Mouse (Mus musculus) fat pad, adult 2 months (tissue): ENCODE data around the gene Col28a1.

Experiments
- DNase-seq: peaks from one replicate; pipeline ENCODE4 v3.0.0-alpha.2; 2011; ENCODE audit warnings: low read depth, low spot score; ENCODE audit errors: extremely low read depth

The Col28a1 gene

DNA sequence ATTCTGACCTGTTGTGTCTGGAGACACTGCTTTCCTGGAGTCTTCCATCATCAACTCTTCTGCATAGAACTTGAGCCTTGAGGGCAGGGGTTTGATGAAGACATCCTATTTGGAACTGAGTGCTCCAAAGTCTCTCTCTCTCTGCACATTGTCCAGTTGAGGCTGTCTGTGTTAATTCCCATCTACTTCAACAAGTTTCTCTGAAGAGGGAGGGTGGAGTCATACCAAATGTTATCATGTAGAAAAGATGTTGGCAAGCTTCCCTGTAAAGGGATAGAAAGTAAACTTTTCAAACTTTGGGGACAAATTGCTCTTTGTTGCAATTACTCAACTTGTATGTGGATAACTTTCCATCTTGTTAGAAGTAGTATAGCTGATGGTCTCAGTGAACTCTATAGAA is at the start of gene Col28a1:
Gene Col28a1 (minus strand): TSS at position 101 of the 400 bp plus-strand sequence.
- DNase-seq, result no peak

DNA sequence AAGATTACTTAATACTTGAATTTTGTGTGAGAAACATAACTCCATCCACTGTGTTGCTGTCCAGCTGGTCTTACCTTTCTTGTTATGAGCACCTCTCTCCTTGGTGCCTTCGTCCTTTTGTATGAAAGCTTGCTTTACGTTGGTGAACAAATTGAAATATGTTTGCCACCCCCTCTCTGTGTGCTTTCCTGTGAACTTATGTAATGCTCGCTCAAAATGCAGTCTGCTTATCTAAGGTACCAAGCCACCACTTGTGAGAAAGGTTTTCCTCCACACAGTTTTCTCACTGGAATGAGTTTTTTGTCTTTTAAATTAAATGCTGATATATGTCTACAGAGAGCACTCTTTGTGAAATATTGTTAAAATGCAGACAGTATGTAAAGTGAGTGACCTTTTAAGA is 36.2 kb upstream of the Col28a1 start:
- no peak for DNase-seq

DNA sequence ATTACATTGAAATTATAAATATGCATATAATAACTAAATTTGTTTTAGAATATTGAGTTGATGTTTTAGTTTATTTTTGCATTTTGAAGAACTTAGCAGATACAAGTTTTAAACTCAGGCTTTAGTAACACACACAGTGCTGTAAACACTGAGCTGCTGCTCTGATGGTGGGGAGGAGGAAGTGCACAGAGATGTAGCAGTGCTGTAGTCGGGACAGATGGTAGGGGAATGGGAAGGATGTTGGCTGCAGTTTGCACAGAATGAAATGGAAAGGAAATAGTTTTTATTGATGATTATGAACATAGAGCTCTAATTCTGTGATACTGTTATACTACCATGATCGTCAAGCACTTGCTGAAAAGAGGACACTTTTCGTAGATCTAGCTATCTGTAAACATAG is 34.6 kb upstream of the Col28a1 start:
- no peak for DNase-seq

DNA sequence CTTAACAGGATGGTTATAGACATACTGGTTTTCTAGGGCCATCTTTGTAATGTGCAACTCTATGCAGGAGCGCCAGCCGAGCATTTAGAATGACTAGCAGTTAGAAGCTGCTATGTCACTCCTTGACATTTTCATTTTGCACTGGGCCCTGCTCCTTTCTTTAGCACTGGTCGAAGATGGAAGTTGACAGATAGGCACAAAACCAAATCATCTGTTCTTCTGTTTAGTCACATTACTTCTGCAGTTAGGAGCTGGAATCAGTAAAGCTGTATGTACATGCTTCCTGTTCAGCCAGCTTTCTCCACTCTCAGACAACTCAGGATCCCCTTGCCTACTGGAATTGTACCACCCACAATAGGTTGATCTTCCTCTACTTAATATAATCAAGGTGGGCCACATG is 18.2 kb upstream of the Col28a1 start:
- DNase-seq, result no peak

DNA sequence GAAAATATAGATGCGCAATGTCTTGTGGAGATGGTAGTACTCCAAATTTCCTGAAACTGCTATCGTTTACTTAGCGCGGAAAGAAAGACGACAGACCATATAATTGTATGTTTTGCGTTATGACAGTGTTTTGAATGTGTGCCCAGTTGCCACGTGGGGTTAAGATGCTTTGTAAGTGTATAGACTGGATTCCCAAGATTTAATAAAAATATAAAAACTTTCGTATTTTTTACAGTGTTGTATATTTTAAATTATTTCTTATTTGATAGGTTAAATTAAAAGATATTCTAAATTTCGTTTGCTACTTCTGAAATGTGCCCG is 17.4 kb upstream of the Col28a1 start:
- no peak for DNase-seq

- DNase-seq, result no peak
Observed at GRCm38 (mm10) chr6:8209047-8209865, 16.8 kb upstream of the Col28a1 start, which contains the start of gene Mios. Gene Mios, plus strand, starts transcription at chr6:8209222.

DNA sequence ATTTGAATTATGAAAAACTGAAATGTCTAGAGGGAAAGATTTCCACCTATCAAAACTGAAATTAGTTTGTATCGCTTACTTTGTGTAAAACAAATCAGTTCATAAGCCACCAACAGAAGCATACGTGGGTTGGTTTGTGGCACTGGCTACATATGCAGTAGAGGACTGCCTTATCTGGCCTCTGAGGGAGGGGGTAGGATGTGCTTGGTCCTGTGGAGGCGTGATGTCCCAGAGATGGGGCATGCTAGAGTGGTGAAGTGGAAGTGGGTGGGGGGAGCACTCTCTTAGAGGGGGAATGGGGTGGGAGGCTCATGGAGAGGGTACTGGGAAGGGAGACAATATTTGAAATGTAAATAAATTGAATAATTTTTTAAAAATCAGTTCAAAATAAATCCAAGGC is 2.5 kb downstream of the Col28a1 start:
- DNase-seq, result no peak

DNA sequence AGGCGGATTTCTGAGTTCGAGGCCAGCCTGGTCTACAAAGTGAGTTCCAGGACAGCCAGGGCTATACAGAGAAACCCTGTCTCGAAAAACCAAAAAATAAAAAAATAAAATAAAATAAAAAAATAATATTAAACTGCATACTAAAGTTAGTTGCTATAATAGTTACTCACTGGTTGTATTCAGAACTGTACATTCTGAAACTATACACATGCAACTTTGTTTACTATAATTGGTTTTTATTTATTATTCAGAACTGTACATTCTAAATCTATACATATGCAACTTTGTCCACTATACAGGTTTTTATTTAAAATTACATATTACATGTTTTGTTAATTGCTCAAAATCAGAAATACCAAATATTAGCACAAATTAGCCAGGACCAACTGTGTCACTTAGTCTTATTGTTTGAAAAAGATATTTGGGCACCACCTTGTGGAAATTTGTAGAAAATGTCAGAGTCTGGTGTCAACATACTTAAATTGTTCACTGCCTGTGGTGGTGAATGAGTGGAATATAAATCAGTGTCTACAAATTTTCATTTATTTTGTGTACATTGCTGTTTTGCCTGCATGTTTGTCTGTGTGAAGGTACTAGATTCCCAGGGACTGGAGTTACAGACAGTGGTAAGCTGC is 3.7 kb downstream of the Col28a1 start:
- no peak for DNase-seq

- no peak for DNase-seq
Observed at GRCm38 (mm10) chr6:8178397-8178941, 13.9 kb downstream of the Col28a1 start.

- DNase-seq, result no peak
Observed at GRCm38 (mm10) chr6:8176116-8176515, 16.3 kb downstream of the Col28a1 start.

DNA sequence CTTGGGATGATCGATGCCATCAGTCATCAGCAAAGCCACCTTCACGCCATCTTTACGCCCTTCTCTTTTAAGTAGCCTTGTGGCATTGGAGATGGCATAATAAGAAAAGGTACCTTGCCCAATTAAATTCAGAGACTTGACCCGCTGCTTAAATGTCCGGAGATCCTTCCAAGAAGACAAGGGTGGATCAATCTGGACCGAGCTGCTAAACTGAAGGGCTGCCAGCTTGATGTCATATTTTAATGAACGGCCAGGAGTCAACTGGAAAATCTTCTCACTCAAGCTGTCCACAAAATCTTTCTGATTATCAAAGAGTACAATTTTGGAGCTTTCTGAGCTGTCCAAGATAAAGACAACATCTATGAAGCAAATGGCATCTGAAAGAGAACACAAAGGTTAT is 17.1 kb downstream of the Col28a1 start:
- DNase-seq, result no peak

DNA sequence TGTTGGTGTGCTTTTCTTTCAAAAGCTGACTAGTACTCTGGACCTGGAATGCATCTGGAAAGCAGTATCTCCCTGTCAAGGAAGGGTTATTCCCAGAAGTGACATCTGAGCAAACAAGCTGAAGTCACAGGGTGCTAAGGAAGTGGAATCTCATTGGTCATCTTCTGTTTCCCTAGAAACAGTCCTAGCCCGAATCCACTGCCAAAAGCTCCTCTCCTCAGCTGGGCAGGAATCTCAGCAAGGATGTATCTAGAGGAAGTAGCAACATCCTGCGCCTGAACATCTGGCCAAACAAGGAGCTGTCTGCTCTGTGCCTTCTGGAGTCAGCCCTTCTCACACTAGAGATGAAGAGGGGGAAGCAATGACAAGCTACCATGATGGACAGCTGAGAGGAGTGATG is 18.4 kb downstream of the Col28a1 start:
- DNase-seq, result no peak

DNA sequence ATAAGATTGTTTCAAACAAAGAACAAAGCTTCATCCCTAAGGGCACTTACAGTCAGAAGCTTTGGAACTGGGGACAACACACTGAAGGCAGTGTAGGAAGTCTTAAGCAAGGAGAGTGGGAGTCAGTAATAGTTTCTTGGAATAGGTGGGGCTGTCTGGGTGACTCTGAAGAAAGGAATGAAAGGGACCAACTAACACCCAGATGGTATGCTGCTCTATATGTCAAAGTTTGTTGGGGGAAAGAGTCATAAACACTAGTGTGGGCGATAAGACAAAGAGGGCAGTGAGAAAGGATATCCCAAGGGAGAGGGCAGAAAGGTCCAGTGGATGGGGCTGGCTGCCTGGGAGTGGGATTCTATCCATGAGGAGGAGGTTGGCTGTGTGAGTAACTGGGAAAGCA is 20.3 kb downstream of the Col28a1 start:
- no peak for DNase-seq

GRCm38 (mm10) chr6:8164741-8165140 is 27.7 kb downstream of the Col28a1 start:
- no peak for DNase-seq

DNA sequence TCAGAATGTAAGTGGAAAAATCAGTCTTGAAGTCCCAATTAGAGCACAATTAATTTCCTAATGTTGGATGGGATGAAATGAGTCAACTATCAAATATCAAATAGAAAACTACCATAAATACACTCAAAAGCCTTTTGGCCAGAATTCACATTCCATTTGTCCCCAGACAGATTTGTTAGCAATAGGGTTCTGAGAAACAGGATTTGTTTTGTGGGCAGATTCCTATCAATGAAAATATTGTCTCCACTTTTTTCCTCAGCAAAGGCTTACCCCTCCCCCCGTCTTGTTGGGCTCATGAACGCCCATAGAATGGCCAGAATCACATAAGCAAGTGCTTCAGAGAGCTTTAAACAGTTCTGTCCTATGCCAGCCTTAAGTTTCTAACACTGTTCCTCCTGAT is 32.4 kb downstream of the Col28a1 start:
- DNase-seq, result no peak

DNA sequence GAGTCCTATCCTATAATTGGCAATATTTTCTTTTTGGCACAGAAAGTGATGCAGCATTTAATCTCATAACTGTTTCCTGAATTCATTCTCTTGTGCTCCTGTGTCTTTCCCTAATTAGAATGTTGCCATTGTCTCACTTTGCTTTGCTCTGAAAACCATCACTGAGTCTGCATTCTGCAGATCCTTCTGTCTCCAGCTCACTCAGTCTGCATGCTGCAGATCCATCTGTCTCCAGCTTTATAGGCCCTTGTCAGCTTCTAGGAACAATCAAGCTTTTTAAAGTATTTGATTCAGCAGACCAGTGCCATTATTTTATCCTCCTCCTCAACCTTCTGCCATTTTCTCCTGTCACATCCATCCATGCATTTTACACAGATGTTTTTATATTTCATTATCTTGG is 35.3 kb downstream of the Col28a1 start:
- DNase-seq, result no peak

DNA sequence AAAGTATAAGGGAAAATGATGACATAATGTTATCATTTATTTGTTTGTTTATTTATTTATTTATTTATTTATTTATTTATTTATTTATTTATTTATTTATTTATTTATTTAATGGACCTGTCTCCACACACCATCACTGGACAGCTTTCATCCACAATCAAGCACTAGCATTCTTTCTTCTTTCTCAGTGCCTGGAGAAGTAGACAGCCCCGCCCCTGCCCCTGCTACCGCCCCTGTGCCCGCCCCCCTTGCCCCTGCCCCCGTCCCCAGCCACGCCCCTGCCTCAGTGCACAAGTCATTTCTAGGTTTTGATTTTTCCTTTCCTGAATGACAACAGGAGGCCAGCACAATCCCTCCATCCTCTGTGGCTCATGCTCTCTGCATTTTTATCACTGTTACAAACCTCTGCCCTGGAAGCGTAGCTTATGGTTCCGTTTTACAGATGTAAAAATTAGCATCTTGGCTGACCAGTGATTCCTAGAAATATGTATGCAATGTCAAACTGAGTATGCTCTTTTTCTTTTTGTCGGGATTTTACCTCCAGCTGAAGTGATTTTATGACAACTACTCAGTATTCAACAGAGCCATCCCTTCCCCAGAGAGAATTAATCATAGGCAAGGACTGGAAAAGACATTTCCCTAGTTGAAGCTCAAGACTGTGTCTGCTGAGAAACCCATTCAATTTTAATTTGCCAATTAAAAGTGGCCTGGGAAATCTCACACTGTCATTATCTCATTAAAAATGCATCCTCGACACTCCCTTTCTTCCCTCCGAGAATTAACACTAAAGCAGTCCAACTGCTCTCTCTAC is 39.7 kb downstream of the Col28a1 start:
- DNase-seq, result no peak

DNA sequence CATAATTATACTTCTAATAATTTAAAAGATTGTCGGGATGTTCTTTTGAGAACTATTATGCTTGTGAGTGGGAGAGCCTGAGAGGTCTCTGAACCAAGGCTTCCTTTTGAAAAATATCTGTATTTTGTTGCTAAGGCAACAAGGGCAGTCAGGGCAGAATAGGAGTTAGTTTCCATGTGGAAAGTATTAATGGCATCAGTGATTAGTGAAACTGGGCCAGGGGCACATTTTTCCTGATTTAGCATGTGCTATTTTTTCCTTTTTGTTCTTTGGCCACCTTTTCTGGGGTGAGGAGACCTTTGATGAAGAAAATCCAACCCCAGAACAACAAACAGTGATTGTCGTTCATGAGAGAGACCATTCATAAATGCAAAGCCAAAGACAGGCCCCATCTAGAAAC is 43.5 kb downstream of the Col28a1 start:
- no peak for DNase-seq

DNA sequence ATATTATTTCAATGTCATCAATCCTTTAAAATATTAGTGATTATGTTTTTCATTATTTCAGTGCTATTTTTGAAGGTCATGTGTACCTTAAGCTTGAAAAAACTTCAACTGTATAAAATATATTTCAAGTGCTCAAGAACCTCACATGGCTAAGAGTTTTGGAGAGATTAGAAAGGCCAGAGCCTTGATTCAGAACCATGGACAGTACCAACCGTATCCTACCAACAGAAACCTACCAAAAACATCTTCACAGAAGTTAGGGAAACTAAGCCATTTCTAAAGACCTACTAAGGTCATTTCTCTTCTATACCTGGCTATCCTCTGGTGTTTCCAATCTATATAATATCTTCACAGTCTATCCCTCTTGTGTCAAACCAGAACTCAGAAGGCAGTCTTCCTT is 50.5 kb downstream of the Col28a1 start:
- no peak for DNase-seq

- DNase-seq, result no peak
Observed at GRCm38 (mm10) chr6:8130149-8130548, 62.3 kb downstream of the Col28a1 start.

- no peak for DNase-seq
Observed at GRCm38 (mm10) chr6:8128164-8128563, 64.3 kb downstream of the Col28a1 start.

DNA sequence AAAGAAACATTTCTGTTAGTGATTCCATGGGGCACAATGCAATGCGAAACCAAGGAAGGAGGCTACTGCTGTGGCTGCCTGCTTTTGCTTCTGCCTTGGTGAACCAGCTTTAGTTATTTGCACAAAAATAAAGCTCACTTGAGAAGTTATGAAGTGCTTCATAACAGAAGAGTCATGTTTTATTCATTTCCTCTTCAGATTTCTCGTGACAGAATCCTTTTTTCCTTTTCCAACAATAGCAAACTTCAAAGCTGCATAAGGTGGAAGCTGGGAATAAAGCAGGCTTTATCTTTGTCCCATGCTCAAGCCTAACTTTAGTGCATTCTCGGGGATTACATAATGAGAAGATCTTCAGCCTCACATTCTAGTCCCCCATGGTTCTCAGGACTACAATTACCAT is 65.9 kb downstream of the Col28a1 start:
- DNase-seq, result no peak
